Mouse (Mus musculus) liver, embryonic 15.5 days (tissue): Measurements from ENCODE around the gene Tbl2. TPM values are rescaled to one million over a fixed set of nuclear protein-coding genes. Genes with fewer than 3 reads are reported as not detected.

ENCODE experiments used
- ATAC-seq: fragments of 200-750 bp; cut with Nextera tagmentation; 2 replicates; pipeline ENCODE4 v1.8.0; 2017; ENCODE audit warnings: moderate number of reproducible peaks, mild to moderate bottlenecking, moderate library complexity; ENCODE audit not compliant: insufficient read depth
- H3K27ac ChIP-seq: fragments of 300-500 bp; sonication (generic); replicated peaks from 2 replicates; pipeline ENCODE4 v1.5.1; 2015; ENCODE audit warnings: mild to moderate bottlenecking, inconsistent platforms
- H3K27me3 ChIP-seq: fragments of 300-500 bp; sonication (generic); 2 replicates; pipeline ENCODE4 v1.6.1; 2015; ENCODE audit warnings: mild to moderate bottlenecking, inconsistent platforms
- H3K36me3 ChIP-seq: fragments of 300-500 bp; sonication (generic); replicated peaks from 2 replicates; pipeline ENCODE4 v1.6.1; 2015; ENCODE audit warnings: moderate library complexity, mild to moderate bottlenecking, inconsistent platforms
- H3K4me1 ChIP-seq: fragments of 300-500 bp; sonication (generic); replicated peaks from 2 replicates; pipeline ENCODE4 v1.6.1; 2015; ENCODE audit warnings: inconsistent platforms
- H3K4me2 ChIP-seq: fragments of 300-500 bp; sonication (generic); 2 replicates; pipeline ENCODE4 v1.6.1; 2015; ENCODE audit warnings: moderate library complexity, mild to moderate bottlenecking, inconsistent platforms
- H3K4me3 ChIP-seq: fragments of 300-500 bp; sonication (generic); replicated peaks from 2 replicates; pipeline ENCODE4 v1.5.1; 2015; ENCODE audit warnings: mild to moderate bottlenecking, inconsistent platforms
- H3K9ac ChIP-seq: fragments of 300-500 bp; sonication (generic); 2 replicates; pipeline ENCODE4 v1.6.1; 2015; ENCODE audit warnings: moderate library complexity, mild to moderate bottlenecking, inconsistent platforms
- H3K9me3 ChIP-seq: fragments of 300-500 bp; sonication (generic); replicated peaks from 2 replicates; pipeline ENCODE4 v1.6.1; 2016; ENCODE audit warnings: inconsistent platforms
- WGBS: fragments of 180-500 bp; shearing (Covaris S2); methylation state at CpG from one replicate; pipeline ENCODE4 v1.1.7; 2015; ENCODE audit warnings: mixed read lengths; ENCODE audit not compliant: insufficient replicate concordance; 5-methylcytosine and 5-hydroxymethylcytosine counted together
- polyA plus RNA-seq: library from polyadenylated mRNA; unstranded; fragments of >200 nt; fragmentation: Nextera tagmentation; extraction: Ambion mirVana; gene quantifications from 2 replicates; pipeline ENCODE4 v1.2.1, GENCODE M21; 2015

Gene Tbl2
- polyA plus RNA-seq, 1 experiment from 2014 or later, result 12.2 TPM

DNA sequence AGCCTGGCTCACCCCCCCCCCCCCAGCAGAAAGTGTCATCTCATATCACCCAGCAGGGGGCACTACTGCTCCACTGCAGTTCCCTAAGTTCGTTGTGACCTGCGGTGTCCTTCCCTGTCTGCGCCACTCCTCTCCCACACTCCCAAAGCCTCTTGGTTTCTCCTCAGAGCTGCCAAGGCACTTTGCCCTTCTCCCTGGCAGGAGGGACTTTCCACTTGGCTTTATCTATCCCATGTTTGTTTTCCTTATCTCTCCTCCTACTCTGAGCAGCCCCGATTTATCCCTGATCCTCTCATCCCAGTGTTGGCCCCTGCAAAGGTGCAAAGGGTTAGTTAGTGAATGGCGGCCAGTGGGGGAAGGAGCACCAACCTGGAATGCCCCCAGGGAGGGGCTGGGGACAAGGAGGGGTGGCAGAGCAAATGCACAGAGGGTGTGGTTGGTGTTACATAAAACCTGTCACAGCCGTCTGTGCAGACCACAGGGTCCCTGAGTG, 30.8 kb upstream of the Tbl2 start:
- H3K27me3 ChIP-seq, result peaks cover 17% of the 10 kb centered on the region
- H3K9ac ChIP-seq, result no peak overlapping the region
- peak overlapping the region; percentile 21; the same call in 1 of the 2 replicates for H3K4me2 ChIP-seq
- no peak overlapping the region for H3K4me3 ChIP-seq
- no peak overlapping the region for H3K27ac ChIP-seq
- H3K4me1 ChIP-seq, result peaks cover 7% of the 10 kb centered on the region; the same call in 1 of the 2 replicates
- no peaks in the 10 kb centered on the region for H3K9me3 ChIP-seq
- 9% methylated on average over 6 of the region's 6 CpGs for WGBS
- peak; percentile 64; the same call in 1 of the 2 replicates for ATAC-seq
- H3K36me3 ChIP-seq, result no peaks in the 10 kb centered on the region

DNA sequence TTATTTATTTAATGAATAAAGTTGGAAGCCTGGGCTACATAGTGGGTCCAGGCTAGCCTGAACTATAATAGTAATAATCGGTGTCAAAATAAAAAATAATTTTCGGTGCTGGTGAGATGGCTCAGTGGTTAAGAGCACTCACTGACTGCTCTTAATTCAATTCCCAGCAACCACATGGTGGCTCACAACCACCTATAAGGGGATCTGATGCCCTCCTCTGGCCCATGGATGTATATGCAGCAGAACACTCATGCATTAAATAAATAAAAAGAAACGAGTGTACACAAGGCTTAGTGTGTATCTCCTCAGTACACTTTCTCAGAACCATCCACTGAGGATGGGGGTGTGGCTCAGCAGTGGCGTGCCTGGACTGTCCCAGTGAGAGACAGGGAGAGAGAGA, 28.7 kb upstream of the Tbl2 start:
- no peak overlapping the region for H3K4me2 ChIP-seq
- H3K4me3 ChIP-seq, result no peak overlapping the region
- H3K27ac ChIP-seq, result no peak overlapping the region
- H3K9ac ChIP-seq, result no peak overlapping the region
- peaks cover 7% of the 10 kb centered on the region; the same call in 1 of the 2 replicates for H3K4me1 ChIP-seq
- no peaks in the 10 kb centered on the region for H3K9me3 ChIP-seq
- H3K36me3 ChIP-seq, result no peaks in the 10 kb centered on the region
- no peak for ATAC-seq
- peaks cover 15% of the 10 kb centered on the region for H3K27me3 ChIP-seq
- WGBS, result 51% methylated on average over 4 of the region's 4 CpGs

DNA sequence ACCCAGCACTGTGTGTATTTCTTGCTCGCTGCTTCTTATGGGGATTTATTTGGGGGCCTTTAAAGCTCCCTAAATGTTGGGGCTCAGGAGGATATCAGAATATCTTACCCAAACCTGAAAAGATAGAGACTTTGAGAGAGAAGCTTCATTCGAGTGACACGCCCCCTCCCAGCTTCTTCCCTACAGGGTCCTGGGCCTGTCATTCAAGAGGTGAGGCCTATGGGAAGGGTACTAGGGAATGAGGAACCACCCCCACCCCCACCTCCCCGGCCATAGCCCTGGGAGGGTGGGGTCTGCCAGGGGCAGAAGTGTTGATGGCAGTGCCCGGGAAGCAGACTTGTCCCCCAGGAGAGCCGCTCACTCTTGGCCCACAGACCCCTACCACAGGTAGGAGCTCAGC, 23.3 kb upstream of the Tbl2 start:
- H3K27me3 ChIP-seq, result peaks cover 16% of the 10 kb centered on the region
- ATAC-seq, result no peak; the same call in 1 of the 2 replicates
- H3K27ac ChIP-seq, result no peak overlapping the region
- H3K4me1 ChIP-seq, result no peaks in the 10 kb centered on the region
- H3K4me2 ChIP-seq, result no peak overlapping the region
- H3K9me3 ChIP-seq, result no peaks in the 10 kb centered on the region
- H3K9ac ChIP-seq, result no peak overlapping the region
- H3K36me3 ChIP-seq, result 0 out of 2 replicates have a peak, but pooled peaks cover 6% of the 10 kb centered on the region
- H3K4me3 ChIP-seq, result no peak overlapping the region
- 44% methylated on average over 6 of the region's 6 CpGs for WGBS

DNA sequence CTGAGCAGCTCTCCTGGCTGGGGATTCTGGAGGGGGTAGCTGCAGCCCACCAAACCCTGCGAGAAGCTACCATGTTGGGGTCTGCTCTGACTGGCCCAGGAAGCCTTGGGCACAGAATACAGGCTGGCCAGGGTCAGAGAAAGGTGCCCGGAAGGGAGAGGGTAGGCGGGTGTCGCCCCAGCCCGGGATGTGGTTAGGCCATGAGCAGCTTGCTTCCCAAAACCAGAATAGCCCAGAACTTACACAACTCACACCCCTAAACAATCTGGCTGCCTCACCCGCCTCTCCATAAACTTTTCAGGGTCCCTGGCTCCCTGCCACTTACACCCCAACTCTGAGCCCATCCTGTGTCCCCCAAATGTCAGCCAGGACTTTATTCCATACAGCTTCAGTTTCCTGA, 21.8 kb upstream of the Tbl2 start:
- H3K4me3 ChIP-seq, result no peak overlapping the region
- 0 out of 2 replicates have a peak, but pooled peaks cover 6% of the 10 kb centered on the region for H3K36me3 ChIP-seq
- H3K27ac ChIP-seq, result no peak overlapping the region
- H3K4me1 ChIP-seq, result no peaks in the 10 kb centered on the region
- no peak overlapping the region for H3K9ac ChIP-seq
- WGBS, result 37% methylated on average over 6 of the region's 6 CpGs
- no peaks in the 10 kb centered on the region for H3K9me3 ChIP-seq
- no peak overlapping the region for H3K4me2 ChIP-seq
- H3K27me3 ChIP-seq, result peaks cover 16% of the 10 kb centered on the region
- no peak for ATAC-seq

DNA sequence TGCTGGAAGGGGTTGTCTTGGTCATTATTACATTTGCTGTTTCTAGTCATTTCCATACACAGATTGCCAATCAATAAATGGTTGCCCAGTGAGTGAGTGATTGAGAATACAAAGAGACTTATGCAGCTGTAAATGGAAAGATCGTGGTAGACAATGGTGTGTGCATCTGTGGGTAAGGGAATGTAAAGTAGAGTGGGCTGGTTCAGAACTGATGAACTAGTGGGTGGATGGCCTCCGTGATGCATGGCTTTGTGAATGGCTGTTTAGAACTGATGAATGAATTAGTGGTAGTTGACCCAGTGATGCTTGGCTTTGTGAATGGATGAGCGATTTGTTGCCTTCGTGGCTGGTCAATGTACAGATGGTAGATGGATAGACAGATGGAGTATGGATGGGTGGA, 19.7 kb upstream of the Tbl2 start:
- Histone ChIP-seq H3K36me3 (0 out of 2 replicates have a peak, but pooled peaks cover 6% of the 10 kb centered on the region), H3K27me3 (peaks cover 34% of the 10 kb centered on the region), H3K4me3 (no peak overlapping the region), H3K4me1 (peaks cover 13% of the 10 kb centered on the region), H3K4me2 (no peak overlapping the region), H3K9me3 (no peaks in the 10 kb centered on the region), H3K27ac (no peak overlapping the region), H3K9ac (no peak overlapping the region)
- 61% methylated on average over 4 of the region's 4 CpGs for WGBS
- ATAC-seq, result no peak

DNA sequence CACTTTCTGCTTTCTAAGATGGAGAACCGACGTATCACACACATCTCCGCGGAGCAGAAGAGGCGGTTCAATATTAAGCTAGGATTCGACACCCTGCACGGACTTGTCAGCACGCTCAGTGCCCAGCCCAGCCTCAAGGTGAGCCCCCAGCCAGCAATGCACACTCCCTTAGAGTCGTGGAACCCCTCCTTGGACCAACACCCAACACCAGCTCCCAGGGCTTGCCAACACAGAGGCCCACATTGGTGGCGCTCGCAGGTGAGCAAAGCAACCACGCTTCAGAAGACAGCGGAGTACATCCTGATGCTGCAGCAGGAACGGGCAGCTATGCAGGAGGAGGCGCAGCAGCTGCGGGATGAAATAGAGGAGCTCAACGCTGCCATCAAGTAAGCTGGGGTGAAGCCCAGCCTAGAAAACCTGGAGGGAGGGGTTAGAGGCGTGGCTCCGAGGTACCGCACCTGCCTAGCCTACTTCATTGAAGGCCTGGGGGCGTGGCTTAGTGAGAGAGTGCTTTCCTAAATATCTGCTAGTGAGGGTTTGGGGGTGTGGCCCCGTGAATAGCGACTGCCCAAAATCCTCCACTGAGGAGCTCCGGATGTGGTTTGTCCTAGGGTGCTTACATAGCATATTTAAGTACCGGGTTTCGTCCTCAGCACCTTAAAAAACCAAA, 15.6 kb upstream of the Tbl2 start:
- ATAC-seq, result peak; percentile 58
- no peak overlapping the region for H3K9ac ChIP-seq
- WGBS, result 8% methylated on average over 26 of the region's 26 CpGs

DNA sequence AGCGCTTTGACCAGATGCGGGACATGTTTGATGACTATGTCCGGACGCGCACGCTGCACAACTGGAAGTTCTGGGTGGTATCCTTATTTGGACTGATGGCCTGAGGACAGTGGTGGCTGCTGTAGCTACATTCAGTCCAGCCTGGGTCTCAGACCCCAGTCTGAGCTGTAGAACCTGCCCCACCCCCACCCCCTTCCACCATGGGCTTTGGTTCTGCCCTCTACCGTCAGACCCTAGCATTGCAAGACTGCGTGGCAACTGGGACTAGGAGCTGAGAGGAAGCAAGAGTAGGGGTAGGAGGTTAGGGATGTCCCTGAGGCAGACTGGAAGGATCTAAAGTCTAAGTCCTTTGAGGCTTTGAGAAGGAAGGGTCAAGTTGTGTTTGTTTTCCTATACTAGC, 14.9 kb upstream of the Tbl2 start:
- Histone ChIP-seq H3K27me3 (peaks cover 37% of the 10 kb centered on the region), H3K9me3 (no peaks in the 10 kb centered on the region), H3K9ac (no peak overlapping the region), H3K4me2 (peak overlapping the region; percentile 61), H3K27ac (no peak overlapping the region), H3K4me3 (peak overlapping the region; percentile 29), H3K36me3 (peaks cover 5% of the 10 kb centered on the region; the same call in 1 of the 2 replicates), H3K4me1 (peaks cover 13% of the 10 kb centered on the region)
- peak; percentile 20; the same call in 1 of the 2 replicates for ATAC-seq
- WGBS, result 11% methylated on average over 8 of the region's 8 CpGs

More for the DNA sequence above, 15.6 kb upstream of the Tbl2 start:
- Histone ChIP-seq H3K27ac (no peak overlapping the region), H3K4me1 (peaks cover 13% of the 10 kb centered on the region), H3K4me3 (peak overlapping the region; percentile 29), H3K27me3 (peaks cover 37% of the 10 kb centered on the region), H3K4me2 (peak overlapping the region; percentile 61), H3K9me3 (no peaks in the 10 kb centered on the region), H3K36me3 (peaks cover 10% of the 10 kb centered on the region; the same call in 1 of the 2 replicates)

DNA sequence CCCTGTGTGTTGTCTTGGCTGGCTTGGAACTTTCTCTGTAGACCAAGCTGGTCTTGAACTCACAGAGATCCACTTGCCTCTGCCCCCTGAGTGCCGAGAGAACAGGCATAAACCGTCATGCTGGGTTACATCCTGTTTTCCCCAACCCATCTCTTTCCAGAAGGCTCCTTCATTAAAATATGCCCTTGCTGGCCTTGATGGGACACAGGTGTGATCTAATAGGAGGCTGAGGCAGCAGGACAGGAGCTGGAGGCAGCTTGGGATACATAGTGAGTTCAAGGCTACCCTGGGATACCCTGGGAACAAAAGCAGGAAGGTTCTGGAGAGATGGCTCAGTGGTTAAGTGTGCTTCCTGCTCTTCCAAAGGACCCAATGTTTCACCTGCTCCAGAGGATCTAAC, 9.6 kb upstream of the Tbl2 start:
- peaks cover 6% of the 10 kb centered on the region for H3K4me1 ChIP-seq
- H3K27ac ChIP-seq, result no peak overlapping the region
- H3K27me3 ChIP-seq, result peaks cover 6% of the 10 kb centered on the region; the same call in 1 of the 2 replicates
- WGBS, result 49% methylated on average over 2 of the region's 2 CpGs
- ATAC-seq, result no peak
- H3K4me3 ChIP-seq, result no peak overlapping the region
- H3K36me3 ChIP-seq, result peaks cover 5% of the 10 kb centered on the region; the same call in 1 of the 2 replicates
- no peaks in the 10 kb centered on the region for H3K9me3 ChIP-seq
- no peak overlapping the region for H3K4me2 ChIP-seq
- no peak overlapping the region for H3K9ac ChIP-seq

DNA sequence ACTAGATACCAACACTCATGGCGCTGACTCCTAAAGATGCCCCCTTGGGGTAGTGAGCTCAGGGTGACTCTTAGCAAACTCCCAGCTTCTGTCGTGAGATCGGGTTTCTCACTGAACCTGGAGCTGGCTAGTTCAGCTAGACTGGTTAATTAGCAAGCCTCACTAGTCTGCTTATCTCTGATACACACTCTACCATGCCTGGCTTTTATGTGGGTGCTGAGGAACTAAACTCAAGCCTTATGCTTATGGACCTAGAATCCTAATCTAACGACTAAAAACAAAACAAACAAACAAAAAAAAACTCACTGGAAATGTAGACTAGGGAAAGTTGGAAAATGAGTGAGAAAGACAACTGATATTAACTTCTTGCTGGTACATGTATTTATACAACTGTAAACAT, 5.0 kb upstream of the Tbl2 start:
- ATAC-seq, result no peak
- no peaks in the 10 kb centered on the region; the same call in 1 of the 2 replicates for H3K27me3 ChIP-seq
- no peaks in the 10 kb centered on the region for H3K9me3 ChIP-seq
- H3K36me3 ChIP-seq, result no peaks in the 10 kb centered on the region
- H3K4me1 ChIP-seq, result peaks cover 29% of the 10 kb centered on the region
- no peak overlapping the region for H3K27ac ChIP-seq
- WGBS, result 21% methylated on average over 4 of the region's 4 CpGs
- no peak overlapping the region for H3K4me3 ChIP-seq
- no peak overlapping the region for H3K9ac ChIP-seq
- no peak overlapping the region for H3K4me2 ChIP-seq

DNA sequence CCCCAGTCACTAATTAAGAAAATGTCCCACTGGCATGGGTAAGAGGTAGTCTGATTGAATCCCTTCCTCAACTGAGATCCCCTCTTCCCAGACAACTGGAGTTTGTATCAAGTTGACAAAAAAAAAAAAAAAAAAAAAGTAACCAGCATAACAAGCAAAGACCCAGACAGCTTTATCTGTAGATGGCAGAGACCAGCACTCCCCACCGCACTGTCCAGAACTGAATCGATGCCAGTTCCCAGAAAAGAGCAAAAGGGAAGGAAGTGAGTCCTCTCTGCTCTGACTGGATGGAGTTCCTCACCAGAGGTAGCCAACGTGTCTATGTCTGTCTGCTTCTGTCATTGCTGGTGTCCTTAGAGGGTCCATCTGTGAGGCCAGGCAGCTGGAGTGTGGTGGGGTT, 3.9 kb upstream of the Tbl2 start:
- H3K4me1 ChIP-seq, result peaks cover 32% of the 10 kb centered on the region
- no peak overlapping the region for H3K4me2 ChIP-seq
- H3K9ac ChIP-seq, result no peak overlapping the region
- no peaks in the 10 kb centered on the region for H3K9me3 ChIP-seq
- no peak overlapping the region for H3K27ac ChIP-seq
- no peaks in the 10 kb centered on the region; the same call in 1 of the 2 replicates for H3K27me3 ChIP-seq
- ATAC-seq, result no peak
- WGBS, result 2% methylated on average over 3 of the region's 3 CpGs
- no peaks in the 10 kb centered on the region for H3K36me3 ChIP-seq
- no peak overlapping the region for H3K4me3 ChIP-seq

DNA sequence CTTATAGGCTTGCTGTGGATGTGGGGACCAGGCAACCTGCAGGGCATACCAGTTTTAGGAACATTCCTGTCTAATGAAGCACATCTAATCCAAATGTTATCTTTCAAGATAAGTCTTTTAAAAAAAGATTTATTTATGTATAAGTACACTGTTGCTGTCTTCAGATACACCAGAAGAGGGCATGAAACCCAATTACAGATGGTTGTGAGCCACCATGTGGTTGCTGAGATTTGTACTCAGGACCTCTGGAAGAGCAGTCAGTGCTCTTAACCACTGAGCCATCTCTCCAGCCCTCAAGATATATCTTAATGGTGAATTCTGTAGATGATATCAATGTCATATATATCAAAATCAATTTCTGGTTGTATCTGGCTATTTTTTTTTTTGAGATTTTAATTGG, 3.5 kb upstream of the Tbl2 start:
- Histone ChIP-seq H3K4me3 (no peak overlapping the region), H3K9ac (no peak overlapping the region), H3K27me3 (no peaks in the 10 kb centered on the region; the same call in 1 of the 2 replicates), H3K9me3 (no peaks in the 10 kb centered on the region), H3K4me2 (no peak overlapping the region), H3K36me3 (no peaks in the 10 kb centered on the region), H3K4me1 (peaks cover 35% of the 10 kb centered on the region), H3K27ac (no peak overlapping the region)
- ATAC-seq, result no peak
